Mouse (Mus musculus): ENCODE results near the gene Mesp1. TPM values are rescaled to one million over a fixed set of nuclear protein-coding genes. Genes with fewer than 3 reads are reported as not detected.
A peak's percentile ranks its signal among the peaks of the same experiment; 100 is the strongest.

Gene Mesp1
- not detected for total RNA-seq (2021)
- long read RNA-seq, experiment 1 = 0 reads
- long read RNA-seq, experiment 2 = 0 reads

DNA sequence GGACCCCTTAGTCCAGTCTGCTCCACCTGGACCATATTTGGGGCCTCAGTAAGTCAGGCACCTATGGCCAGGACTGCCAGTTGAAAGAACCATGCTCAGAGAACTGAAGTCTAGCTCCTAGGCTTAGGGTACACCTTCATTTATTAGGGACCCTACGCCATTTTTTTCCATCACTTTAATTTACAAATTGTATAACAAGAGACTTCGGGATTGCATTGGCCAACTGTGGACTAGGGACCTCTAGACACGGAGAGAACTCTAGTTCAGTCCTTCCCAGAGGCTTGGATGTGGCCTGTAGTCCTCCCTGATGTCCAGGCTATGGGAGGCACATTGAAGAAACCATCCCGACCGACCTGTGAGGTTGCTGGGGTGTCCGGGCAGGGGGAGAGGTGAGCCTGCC is at the start of gene Mesp1:
TSS of gene Mesp1 (minus strand) at position 101 of the 400 bp plus-strand sequence.
- intact Hi-C loops (cut with DNase I) = loop anchor here (10.0 kb wide), 1 partner anchor 201 kb away; no protein-coding TSS in a partner anchor

DNA sequence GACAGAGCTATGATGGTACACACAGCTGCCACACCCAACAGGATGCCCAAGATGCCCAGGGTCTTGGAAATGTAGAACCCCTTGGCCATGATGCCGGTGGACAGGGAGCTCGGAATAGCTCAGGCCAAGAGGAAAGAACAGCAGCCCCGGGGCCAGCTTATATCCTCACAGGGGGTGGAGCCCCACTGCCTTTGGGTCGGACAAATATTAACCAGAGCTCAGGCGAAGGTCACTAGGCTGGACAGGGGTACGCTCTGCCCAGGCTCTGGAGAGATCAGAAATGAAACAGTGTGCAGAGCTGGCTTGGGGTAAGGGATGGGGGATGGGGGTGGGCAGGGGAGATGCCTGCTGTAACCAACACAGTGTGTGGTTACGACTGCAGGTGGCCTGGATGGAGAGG is 48.6 kb upstream of the Mesp1 start:
- intact Hi-C loops (cut with DNase I) = no loop called here
- no peak for DNase-seq

More for the DNA sequence above, at the start of gene Mesp1:
- DNase-seq = no peak

DNA sequence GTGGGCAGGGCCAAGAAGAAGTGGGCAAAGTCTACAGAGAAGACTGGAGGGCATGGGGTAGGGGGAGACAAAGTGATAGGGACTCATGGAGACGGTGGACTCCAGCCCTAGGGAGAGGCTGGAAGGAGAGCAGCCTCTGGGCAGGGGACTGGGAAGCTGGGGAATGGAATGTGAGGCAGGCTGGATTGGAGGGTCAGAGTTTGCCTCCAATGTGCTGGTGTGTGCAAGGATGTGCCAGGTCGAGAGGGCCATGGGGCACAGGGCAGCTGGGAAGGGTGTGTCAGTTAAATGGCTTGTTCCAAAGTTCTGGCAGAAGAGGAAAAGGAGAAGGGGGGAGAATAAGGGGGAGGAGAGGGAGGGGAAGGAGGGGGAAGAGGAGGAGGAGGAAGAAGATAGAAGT is 43.7 kb upstream of the Mesp1 start:
- no peak for DNase-seq
- intact Hi-C loops (cut with DNase I) = no loop called here

DNA sequence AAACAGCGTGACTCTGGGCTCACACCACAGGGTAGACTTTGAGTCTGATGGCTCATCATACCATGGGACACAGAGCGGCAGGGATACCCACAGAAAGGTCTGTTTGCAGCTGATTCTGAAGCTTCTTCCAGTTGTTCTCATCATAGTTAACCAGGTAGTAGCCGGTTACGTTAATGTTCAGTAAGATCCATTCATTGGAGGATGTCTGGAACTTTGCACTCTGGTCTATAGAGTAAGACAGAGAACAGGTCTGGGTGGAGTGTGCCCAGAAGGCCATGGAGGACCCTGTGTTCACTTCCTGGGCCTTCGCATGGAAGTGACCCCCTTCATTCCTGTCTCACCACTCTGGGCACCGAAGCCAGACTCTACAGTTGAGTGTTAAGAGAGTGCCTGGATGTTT is 41.6 kb upstream of the Mesp1 start:
- intact Hi-C loops (cut with DNase I) = no loop called here
- no peak for DNase-seq

DNA sequence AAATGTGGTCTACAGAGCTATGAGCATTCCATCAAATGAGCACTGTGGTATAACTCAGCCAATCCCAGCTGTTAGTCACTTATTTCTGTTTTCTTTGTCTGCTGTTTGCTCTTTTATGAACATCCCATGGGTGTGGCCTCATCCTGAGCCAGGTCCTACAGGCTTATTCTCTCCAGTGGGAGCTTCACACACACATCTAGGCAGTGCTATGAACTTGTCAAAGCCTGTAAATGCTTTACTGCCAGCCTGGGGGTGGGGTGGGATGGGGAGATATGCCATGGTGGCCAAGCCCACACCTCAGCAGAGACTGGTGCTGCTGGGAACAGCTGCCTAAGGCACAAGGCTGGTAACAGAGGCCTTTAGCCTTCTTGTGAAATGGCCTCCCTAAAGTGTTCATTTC is 39.4 kb upstream of the Mesp1 start:
- no peak for DNase-seq
- intact Hi-C loops (cut with DNase I) = no loop called here

DNA sequence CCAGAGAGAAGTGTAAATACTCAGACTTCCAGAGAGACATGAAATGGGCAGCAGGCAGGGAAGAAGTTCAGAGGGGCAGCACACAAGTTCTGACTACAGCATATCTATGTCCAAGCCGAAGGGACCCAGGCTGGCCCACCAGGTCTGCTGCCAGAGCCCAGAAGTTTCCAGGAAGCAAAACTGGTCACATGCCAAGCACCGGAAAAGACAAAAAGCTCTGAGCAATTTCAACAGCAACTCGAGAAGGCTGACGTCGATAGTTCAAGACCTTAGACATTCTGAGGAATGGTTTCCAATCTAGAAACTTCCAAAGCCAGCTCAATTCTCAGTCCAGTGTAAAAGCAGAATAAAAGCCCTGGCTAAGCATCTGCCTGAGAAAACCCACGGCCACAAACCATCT is 38.0 kb upstream of the Mesp1 start:
- intact Hi-C loops (cut with DNase I) = no loop called here
- DNase-seq = peak; percentile 20 to 45

DNA sequence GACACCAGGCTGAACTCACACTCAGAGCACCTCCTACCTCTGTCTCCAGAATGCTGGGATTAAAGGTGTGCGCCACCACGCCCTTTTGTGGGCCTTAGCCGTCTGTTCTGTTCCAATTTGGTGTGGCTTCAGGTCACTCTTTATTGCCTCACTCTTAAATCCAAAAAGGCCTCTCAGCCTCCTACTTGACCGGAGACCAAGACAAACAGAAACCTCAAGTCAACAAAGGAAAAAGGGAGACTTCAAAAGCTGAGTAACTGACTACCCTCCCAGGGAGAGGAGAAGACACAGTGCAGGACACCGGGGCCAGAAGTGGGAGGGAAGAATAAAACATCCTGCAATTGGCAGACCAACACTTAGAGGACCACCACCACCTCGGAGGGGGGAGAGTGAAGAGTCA is 37.6 kb upstream of the Mesp1 start:
- DNase-seq = no peak
- intact Hi-C loops (cut with DNase I) = no loop called here

DNA sequence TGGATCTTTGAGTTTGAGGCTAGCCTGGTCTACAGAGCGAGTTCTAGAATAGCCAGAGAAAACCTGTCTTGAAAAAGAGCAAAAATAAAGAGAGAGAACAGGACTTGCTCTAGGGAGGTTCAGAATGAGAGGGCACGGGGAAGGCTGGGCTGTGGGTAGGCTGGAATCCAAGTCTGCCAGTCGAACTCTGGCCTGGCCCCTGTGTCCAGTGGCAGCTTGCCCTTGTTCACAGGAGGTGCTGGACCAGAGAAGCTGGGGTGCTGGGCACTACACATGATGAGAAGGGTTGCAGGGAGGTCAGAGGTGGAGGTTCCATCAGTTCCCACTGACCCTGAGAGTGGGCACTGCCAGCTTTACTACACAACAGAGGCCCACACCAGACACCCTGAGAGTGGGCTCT is 34.8 kb upstream of the Mesp1 start:
- DNase-seq = no peak
- intact Hi-C loops (cut with DNase I) = no loop called here

DNA sequence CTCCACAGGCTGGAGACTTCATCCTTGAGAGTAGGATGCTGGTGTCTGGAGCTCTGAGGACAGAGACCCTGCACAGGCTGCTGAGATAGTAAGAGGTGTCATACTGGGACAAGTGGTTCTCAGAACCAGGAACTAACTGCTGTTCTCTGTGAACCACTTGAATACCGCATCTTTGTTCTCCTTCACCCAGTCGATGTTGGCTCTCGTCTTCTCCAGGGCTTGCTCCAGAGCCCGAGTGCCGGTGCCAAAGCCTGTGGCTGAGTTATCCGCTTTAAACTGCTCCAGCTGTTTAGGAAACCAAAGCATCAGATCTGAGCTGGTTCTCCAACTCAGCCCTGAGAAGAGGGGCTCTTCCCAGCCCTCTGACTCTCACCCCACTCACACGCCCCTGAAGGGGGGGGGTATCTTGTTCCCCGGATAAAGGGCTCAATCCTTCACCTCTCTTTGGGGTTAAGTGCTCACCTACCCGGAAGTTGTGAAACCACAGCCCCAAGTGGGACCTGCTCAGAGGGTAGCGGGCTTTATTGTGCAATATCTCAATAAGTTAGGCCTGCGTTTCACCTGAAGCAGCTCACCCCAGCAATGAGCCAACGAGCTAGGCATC is 28.6 kb upstream of the Mesp1 start:
- intact Hi-C loops (cut with DNase I) = no loop called here

DNA sequence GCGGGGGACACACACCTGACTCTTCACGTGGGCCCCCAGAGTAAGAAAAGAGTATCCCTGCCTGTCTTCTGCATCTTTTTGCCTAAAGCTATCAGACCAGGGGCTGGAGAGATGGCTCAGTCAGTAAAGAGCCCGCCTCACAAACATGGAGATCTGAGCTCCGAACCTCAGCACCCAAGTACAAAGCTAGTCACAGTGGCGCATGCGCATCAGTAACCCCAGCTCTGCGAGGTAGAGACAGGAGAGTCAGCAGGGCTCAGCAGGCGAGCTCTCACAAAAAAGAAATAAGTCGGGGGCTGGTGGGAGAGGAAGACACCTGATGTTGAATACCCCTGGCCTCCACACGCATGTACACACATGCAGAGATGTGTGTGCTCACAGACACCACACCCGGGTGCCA is 26.4 kb upstream of the Mesp1 start:
- DNase-seq = no peak
- intact Hi-C loops (cut with DNase I) = no loop called here

More for the DNA sequence above, 28.6 kb upstream of the Mesp1 start:
- no peak for DNase-seq

DNA sequence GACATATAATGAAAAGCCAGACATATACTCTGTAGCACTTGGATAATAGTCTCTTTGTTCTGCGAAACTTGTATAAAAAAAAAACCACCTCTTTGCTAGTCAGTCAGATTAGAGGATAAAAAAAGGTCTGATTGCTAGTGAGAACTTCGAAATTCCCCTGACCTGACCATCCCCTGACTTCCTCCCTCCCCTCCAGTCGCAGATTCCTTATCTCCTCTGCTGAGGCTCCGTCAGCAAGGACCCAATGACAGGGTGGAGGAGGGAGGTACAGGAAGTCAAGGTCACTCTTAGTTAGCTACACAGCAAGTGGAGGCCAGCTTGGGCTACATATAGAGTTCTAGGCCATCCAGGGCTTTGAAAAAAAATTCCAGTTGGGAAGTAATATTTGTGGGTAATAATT is 25.9 kb upstream of the Mesp1 start:
- intact Hi-C loops (cut with DNase I) = no loop called here
- DNase-seq = no peak

DNA sequence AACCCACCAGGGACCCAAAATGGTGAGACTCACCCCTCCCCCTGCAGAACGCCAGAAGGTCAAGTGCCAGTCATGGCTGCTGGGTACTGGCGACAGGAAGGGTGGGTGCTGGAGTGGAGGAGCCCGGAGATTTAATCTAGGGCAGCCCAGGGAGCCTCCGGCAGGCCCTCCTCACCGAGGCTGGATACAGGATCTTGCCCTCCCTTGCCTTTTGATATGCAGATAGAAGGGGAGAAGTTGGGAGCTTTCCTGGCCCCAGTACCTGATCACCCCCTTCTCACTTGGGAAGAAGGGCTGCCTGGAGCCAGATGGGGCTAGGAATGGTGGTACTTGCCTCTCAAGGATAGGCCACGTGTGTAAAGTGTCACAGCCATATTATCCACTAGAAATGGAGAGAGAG is 24.7 kb upstream of the Mesp1 start:
- intact Hi-C loops (cut with DNase I) = no loop called here
- DNase-seq = no peak

DNA sequence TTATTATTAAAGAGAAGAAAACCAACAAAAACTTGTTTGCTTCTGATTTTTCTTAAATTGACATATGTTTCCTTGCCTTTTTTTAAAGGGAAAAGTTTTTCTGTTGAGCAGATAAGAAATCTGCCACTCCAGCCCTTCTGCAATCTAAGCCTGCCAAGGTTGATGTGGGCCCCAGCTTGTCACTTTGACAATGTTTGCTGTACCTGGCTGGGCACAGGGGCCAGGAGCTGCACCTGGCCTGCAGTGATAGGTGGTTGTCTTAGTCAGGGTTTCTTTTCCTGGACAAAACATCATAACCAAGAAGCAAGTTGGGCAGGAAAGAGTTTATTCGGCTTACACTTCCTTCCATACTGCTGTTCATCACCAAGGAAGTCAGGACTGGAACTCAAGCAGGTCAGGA is 19.8 kb upstream of the Mesp1 start:
- intact Hi-C loops (cut with DNase I) = no loop called here
- DNase-seq = no peak

DNA sequence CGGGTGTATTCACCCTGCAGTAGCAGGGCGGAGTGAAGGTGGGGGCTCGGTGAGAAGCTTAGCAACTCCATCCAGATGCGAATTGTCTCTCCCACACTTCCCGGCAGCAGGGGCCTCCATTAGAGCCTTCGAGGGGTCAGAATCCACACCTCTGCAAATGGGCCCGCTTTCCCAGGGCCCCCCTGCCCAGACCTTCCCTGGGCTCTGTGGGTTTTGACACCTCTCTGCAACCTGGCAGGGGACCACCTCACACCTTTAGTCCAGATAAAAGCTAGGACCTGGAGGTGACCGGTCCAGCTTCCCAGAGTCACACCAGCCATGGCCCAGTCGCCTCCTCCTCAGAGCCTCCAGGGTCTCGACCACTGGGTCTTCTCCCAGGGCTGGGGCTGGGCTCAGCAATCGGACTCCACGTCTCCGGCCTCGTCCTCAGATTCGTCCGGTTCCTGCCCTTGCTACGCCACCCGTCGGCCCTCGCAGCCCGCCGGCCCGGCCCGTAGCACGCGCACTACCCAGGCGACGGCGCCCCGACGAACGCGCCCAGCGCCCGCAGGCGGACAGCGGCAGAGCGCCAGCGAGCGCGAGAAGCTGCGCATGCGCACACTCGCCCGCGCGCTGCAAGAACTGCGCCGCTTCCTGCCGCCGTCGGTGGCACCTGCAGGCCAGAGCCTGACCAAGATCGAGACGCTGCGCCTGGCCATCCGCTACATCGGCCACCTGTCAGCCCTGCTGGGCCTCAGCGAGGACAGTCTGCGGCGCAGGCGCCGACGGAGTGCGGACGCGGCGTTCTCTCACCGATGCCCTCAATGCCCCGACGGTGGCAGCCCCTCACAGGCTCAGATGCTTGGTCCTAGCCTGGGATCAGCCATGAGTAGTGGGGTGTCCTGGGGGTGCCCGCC is 17.3 kb upstream of the Mesp1 start, which contains the start of gene Mesp2:
TSS of gene Mesp2 (plus strand) at position 117 of the 896 bp plus-strand sequence.
- peak; percentile 85 to 86 for DNase-seq
- intact Hi-C loops (cut with DNase I) = no loop called here

DNA sequence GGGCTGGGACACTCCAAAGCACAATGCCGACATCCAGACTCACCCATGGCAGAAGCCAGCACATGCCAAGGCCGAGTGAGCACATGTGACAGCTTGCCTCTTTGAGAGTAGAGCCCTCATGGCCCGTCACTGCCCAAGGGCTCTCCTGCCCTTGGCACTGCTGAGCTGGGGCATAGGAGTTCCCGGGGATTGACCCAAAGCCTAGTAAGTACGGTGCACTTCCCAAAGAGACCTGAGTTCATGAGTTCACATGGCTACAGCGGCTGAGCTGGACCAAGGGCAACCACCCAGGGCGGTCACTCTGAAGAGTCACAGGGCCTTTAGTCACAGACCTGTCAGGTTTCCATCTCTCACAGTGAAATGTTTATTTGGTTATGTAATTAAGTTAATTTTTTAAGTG is 15.0 kb upstream of the Mesp1 start:
- intact Hi-C loops (cut with DNase I) = no loop called here
- no peak for DNase-seq

DNA sequence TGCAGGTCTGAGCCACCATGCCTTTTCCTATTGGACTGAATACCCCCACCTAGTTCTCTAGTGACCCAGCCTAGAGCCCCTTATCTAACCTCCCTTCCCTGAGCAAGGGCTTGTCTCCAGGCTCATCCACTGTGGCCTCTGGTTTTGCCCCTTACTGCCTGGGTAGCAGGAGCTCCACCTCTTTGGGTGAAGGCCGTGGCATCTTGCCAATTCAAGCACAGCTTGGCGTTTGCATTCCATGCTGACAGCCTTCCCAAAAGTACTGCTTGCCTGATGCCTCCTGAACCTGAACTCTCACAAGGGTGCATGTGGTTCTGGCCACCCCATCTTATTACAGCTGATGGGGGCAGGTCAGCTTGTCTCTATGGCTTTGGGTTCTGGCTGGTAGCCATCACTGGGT is 10.3 kb upstream of the Mesp1 start:
- intact Hi-C loops (cut with DNase I) = no loop called here

DNA sequence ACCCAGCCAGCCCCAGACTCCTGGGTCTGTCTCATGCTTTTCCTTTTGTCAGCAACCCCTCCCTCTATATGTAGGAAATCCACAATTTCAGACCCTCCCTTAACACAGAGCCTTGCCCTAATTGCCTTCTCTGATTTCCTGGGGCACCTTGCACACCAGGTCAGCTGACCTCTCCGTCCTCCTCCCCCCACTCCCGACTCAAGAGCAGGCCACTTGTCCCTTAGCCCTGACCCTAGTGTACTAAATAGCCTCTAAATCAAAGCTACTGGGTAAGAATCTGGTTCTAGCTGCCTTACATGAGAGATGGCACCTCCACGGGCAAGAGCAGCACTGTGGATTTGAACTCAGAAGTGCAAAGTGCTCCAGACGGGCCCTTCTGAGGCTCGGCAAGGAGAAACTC is 8.4 kb upstream of the Mesp1 start:
- DNase-seq = no peak
- intact Hi-C loops (cut with DNase I) = no loop called here

More for the DNA sequence above, 10.3 kb upstream of the Mesp1 start:
- DNase-seq = peak; percentile 27 to 52

DNA sequence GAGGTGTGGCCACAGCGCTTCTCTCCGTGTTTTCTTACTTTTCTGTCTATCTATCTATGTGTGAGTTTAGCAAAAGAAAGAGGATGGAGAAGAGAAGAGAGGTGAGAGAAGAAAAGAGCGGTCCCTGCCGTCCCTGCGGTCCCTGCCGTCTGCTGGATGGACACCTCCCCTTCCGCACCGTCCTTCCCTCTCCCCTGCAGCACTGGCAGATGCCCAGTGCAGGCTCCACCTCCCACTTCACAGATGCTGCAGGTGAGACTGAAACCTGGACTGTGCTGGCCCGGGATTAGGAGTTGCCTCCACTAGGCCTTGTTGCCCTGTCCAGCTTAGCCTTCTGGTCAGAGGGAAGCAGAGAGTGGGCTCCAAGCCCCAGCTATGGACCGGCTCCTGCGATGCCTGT is 7.8 kb upstream of the Mesp1 start:
- DNase-seq = no peak
- intact Hi-C loops (cut with DNase I) = no loop called here

DNA sequence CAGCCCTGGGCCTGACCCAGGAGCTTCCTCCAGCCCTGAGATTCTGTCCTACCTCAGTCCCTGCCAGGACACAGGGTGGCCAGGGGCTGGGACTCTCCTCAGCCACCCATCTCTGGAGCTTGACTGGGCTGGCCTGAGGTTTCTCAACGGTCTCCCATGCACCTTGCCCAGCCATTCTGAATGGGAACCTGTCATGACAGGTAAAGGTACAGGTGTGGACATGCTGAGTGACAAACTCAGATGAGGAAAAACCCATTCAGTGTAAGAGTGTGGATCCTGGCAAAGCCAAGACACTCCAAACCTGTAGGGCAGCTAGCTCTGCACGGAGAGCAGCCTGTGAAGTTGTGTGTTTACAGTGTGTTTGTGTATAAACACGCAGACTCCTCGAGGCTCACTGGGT is 6.7 kb upstream of the Mesp1 start:
- intact Hi-C loops (cut with DNase I) = no loop called here
- no peak for DNase-seq

DNA sequence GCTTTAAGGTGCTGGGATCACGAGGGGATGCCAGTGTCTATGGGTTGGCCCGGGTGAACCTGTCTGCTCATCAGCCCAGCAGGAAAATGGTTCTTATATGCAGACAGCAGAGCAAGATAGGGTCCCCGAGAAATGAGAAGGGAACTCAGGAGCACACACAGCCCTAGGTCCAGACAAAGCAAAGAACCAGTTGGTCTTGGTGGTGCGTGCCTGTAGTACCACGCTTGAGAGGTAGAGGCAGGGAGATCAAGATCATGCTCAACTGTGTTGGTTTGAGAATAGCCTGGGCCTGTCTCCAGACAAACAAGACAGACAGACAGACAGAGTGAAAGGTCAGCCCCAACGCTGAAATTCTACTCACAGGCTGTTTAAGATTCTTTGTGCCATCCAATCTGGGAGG is 5.9 kb upstream of the Mesp1 start:
- no peak for DNase-seq
- intact Hi-C loops (cut with DNase I) = loop anchor here (1.0 to 10.0 kb wide), 2 partner anchors 115 to 195 kb away; no protein-coding TSS in a partner anchor

DNA sequence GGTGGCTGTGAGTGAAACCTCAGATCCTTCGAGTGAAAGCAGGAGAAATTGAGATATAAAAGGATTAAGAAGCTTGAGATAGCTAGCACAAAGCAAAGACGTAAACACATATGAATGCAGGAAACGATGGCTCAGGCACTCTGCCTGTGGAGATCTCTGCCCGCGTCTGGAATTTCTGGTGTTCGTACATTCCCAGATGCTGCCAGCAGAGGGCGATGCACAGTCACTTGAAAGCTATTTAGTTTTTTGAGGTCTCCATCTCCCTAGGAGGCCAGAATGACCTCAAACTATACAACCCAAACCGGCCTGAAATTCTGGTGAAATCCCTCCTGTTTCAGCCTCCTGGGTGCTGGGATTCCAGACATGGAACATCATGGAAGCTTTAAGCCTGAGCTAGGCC is 5.5 kb upstream of the Mesp1 start:
- DNase-seq = peak; percentile 82 to 88
- intact Hi-C loops (cut with DNase I) = loop anchor here (1.0 to 10.0 kb wide), 2 partner anchors 115 to 196 kb away; no protein-coding TSS in a partner anchor

DNA sequence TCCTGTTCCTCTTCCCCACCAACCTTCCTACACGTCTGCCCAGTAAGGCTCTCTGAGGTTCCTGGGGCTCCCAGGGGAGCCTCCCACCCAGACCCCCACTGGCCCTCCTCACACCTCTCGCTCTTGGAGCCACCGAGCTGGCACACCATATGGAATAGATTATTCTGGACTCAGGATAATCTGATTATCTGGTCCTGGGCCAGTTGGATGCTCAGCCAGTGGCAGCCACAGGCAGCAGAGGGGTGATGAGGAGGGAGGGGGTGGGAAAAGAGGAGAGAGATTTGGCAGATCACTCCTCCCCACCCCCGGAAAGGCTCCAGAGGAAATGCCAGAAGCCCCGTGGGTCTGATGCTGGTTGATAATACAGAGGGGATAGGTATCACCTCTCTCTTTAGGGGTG is 5.0 kb upstream of the Mesp1 start:
- intact Hi-C loops (cut with DNase I) = loop anchor here (1.0 to 10.0 kb wide), 2 partner anchors 116 to 196 kb away; no protein-coding TSS in a partner anchor
- no peak for DNase-seq

All from heart, postnatal 14 days (tissue).